ENCODE assay signal across 9 mouse cellular contexts in the genomic region with DNA sequence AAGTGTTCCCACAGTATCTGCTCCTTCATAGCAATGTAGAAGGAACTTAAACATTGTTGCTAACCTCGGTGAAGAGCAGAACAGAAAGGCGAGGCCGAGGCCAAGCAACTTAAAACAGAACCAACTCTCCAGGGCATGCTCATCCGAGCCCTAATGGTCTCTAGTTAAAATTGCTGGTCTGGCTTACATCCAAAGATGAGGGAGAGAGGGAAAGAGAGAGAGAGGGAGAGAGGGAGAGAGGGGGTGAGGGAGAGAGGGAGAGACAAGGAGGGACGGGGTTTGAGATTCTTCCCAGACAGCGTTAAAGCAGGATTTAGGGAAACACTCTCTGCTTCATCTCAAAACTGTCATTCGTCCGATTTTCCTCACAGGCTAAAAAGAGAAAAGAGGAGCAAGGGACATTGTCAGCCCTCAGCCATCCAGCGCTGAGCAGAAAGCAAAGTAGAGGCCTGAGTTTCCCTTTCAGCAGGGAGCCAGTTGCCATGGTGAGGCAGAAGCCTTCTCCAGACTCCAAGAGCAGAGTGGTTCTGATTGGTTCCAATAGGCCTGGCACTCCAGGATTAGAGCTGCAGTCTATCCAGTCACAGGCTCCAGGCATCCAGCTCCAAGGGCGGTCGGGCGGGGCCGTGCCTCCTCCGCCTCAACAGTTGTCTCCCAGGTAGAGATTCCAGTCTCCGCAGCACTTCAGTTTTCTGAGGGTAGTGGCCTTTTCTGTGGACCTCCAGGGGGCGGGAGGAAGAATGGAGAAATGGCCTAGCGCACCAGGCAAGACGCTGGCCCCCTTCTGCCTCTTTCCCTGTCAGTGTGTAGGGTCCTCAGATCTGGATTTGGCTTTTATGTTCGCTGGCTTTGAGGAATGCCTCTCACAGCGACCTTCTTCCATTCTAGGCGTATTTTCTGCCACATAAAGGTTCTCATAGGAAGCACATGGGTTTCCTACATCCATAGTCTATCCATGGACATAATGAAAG.
DNase-seq lines count a peak whose midpoint lies in the region; ATAC-seq lines count a peak whose summit lies in the region.
"Had no signal": no experiment of that assay in that cellular context is flagged by ENCODE, and none has a peak within 500 bp of the region (broad histone marks: within the 10 kb centered on the region; RNA-seq: fewer than 3 reads in every experiment).

No protein-coding gene starts in this region.

- peak overlapping the region; percentile 48 for H3K4me2 ChIP-seq in hindbrain, embryonic 13.5 days

- H3K27me3 ChIP-seq in hindbrain, embryonic 13.5 days = no peaks in the 10 kb centered on the region
- H3K27me3 ChIP-seq in limb, embryonic 10.5 days (ENCODE audit: low read depth, poor library complexity, severe bottlenecking) = no peaks in the 10 kb centered on the region

- H3K36me3 ChIP-seq in hindbrain, embryonic 13.5 days = no peaks in the 10 kb centered on the region
- no peaks in the 10 kb centered on the region for H3K36me3 ChIP-seq in limb, embryonic 10.5 days

- H3K9me3 ChIP-seq in hindbrain, embryonic 13.5 days = no peaks in the 10 kb centered on the region
- H3K9me3 ChIP-seq in limb, embryonic 10.5 days (replicated peaks) = no peaks in the 10 kb centered on the region

- peak; percentile 12 to 26 for DNase-seq in kidney, postnatal 4 days
- no peak for DNase-seq in kidney, adult 8-10 months
- peak; percentile 63 for DNase-seq in embryo, embryonic 9.5 days (ENCODE audit: extremely low spot score)
- peak; percentile 59 for DNase-seq in limb, embryonic 10.5 days (ENCODE audit: low spot score)
- peak; percentile 94 for DNase-seq in right cerebral cortex, adult 18-20 months
- DNase-seq in liver = no peak
- no peak for DNase-seq in lung, postnatal 4 days

- H3K9ac ChIP-seq in hindbrain, embryonic 13.5 days = peak overlapping the region; percentile 59
- H3K9ac ChIP-seq: liver, embryonic 14.5 days had no signal

- peak; percentile 98 for ATAC-seq in hindbrain, embryonic 13.5 days (ENCODE audit: low FRiP score)

- WGBS in hindbrain, embryonic 13.5 days = 5% methylated on average over 21 of the region's 21 CpGs
- 19% methylated on average over 21 of the region's 21 CpGs for WGBS in limb, embryonic 10.5 days

- peaks cover 24% of the 10 kb centered on the region for H3K4me1 ChIP-seq in hindbrain, embryonic 13.5 days (replicated peaks)
- peaks cover 17% of the 10 kb centered on the region for H3K4me1 ChIP-seq in limb, embryonic 10.5 days

- H3K4me3 ChIP-seq in hindbrain, embryonic 13.5 days = peak overlapping the region; percentile 28
- peak overlapping the region; percentile 30 for H3K4me3 ChIP-seq in limb, embryonic 10.5 days

- peak overlapping the region; percentile 67 for H3K27ac ChIP-seq in hindbrain, embryonic 13.5 days
- 0 out of 2 replicates have a peak overlapping the region, but pooled peaks have one; percentile 44 for H3K27ac ChIP-seq in limb, embryonic 10.5 days
- H3K27ac ChIP-seq: liver, embryonic 14.5 days had no signal

Comparison
In these comparisons a context has a peak if more than half of its experiments do, and no peak if none do; other contexts are left out.
1. DNase-seq: peak in kidney, postnatal 4 days (2 of 2), embryo, embryonic 9.5 days (single experiment), limb, embryonic 10.5 days (single experiment) and right cerebral cortex, adult 18-20 months (single experiment); none in kidney, adult 8-10 months (0 of 2), liver (single experiment) and lung, postnatal 4 days (0 of 2).